Mouse (Mus musculus) kidney, adult 11 months (tissue): ENCODE measurements around the gene Cyp4a30b.
"Not testable (repeated sequence)": the region's sequence is repeated elsewhere in the genome, so short reads cannot be mapped to it uniquely, and the experiment has no call there.

Source experiments
- DNase-seq: peaks from one replicate; pipeline ENCODE4 v3.0.0; 2022

The Cyp4a30b gene

DNA sequence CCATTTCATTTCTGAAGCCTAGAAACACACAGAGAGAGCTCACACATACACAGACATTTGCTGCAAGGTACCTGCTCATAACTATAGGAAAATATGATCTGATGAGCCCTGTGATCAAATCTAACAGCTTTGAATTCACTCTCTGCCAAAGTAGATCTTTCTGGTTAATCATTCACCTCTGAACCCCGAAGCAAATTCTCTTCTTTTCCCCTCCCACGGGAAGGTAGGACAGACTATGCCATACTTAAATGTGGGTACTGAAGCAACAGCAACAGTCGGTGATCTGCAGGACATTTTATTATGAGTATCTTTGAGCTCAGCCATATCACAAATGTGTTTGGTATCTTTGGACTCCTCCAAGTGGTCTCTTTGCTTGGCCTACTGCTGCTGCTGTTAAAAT lies at the start of gene Cyp4a30b:
Gene Cyp4a30b, plus strand, starts transcription at position 301 of the 400 bp plus-strand sequence.
- DNase-seq: no peak

DNA sequence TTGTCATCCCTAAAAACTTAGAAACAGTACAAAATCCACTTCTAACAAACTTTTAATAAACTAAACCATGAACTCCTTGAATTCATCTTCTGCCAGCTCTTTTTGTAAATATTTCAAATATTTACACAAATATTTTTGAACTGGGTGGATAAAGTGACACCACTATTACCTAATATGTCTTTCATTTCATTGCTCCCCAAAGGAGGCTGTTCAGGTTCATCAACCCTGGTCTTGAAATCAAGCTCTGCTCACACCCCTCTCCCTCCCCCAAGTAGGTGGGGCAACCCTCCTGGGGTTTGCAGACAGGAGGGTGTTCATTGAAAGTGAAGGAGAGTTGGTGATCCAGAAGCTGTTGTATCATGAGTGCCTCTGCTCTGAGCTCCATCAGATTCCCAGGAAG lies 41.1 kb upstream of the Cyp4a30b start, which contains the start of gene Cyp4a12b:
Gene Cyp4a12b, plus strand, starts transcription at position 301 of the 400 bp plus-strand sequence.
- DNase-seq: not testable (repeated sequence)

DNA sequence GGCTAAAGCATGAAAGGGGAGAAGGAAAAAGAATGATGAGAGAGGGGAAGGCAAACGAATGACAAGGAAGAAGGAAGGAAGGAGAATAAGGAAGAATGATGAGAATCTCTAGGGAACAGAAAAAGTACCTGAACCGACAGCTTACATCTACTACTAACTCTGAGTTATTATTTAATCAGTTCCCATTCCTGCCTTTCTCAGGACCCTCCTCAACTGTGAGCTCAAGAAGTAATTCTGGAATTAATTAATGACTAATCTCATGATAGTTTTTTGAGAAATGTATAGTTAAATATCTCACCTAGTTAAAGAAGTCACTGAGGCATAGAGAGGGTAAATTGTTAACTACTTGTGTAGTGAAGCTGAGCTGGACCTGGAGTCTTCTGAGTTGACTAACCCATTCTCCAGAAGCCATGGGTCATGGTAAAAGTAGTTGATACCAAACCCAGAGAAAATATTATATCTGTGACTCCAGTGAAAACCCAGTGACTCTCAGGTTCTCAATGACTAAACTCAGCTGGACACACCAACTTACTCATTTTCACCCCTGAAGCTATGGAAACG lies 1.7 kb upstream of the Cyp4a30b start:
- no peak for DNase-seq

DNA sequence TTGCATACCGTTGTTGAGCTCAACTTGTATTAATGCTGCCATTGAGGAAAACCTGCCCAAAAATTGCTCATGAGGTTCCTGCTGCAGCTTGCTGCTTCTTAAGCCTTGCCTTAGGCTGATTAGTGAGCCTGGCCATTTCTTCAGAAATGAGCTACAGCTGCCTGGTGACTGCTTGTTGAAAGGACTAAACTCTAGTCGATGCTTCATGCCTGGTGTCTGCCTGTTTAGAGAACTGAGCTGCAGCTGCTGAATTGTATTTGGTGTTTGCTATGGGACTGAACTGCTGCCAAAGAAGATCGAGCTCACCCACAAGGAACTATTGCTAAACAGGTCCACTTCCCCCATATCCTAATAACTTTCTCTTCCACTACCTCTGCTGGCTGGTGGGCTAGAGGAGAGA lies 21.2 kb downstream of the Cyp4a30b start:
- not testable (repeated sequence) for DNase-seq

DNA sequence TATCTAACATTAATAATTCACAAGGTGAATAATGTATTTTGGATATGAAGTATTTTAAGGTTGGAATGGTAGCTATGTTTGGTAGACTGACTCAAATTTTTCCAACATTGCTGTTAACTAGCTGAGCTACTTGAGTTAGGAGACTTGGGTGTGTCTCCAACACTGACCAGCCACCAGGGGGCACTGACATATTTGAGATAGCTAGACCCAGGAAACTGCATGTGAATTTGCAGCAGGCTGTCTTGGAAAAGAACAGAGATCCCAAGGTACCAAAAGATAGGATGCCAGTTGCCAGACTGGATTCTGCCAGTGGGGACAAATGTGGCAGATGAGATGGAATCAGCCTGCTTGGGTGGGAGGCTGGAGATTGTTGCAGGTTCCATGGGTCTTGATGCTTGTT lies 23.6 kb downstream of the Cyp4a30b start:
- DNase-seq: peak; percentile 50

DNA sequence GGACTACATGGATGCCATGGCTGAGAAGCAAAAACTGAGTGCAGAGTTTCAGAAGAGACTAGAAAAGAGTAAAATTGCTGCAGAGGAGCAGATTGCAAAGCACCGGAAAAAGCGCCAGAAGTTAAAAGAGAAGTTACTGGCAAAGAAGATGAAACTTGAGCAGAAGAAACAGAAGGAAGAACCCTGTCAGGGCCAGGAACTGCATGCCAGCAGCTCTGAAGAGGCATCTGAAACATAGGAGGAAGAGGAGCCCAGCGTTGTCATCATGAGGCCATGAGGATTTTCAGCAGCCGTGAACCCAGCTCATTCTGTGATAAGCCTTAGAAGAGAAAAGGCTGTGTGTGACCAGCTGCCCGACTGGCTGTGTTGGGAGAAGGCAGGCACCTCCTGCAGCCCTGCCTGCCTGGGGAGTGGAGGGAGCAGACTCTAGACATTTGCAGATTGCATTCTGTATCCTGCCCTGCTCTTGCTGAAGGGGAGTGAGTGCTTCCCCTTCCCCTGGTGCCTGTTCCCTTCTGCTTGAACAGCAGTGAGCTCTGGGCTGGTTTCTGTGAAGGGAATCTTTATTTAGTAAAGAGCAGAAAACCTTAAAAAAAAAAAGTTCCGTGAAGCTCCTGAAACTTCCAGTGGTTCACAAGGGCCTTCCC lies 28.7 kb downstream of the Cyp4a30b start:
- no peak for DNase-seq

DNA sequence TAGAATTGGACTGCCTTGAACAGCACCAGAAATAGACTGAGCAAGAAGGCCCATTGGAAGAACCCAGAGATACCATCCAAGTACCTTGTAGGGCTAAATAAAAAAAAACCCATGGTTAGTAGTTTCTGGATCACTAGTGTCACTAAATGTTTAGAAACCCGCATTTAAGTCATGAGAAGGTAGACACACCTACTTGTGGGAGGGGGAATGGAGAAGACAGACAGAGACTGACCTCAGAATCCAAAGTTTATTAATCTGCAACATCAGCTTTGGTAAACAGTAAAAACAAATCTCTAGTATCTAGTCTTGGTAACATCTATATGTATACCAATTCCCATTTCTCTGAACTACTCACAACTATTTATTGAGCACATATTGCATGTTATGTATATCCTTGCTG lies 43.6 kb downstream of the Cyp4a30b start, which contains the start of gene Cyp4a14:
Gene Cyp4a14, minus strand, starts transcription at position 142 of the 400 bp plus-strand sequence.
- DNase-seq: no peak

DNA sequence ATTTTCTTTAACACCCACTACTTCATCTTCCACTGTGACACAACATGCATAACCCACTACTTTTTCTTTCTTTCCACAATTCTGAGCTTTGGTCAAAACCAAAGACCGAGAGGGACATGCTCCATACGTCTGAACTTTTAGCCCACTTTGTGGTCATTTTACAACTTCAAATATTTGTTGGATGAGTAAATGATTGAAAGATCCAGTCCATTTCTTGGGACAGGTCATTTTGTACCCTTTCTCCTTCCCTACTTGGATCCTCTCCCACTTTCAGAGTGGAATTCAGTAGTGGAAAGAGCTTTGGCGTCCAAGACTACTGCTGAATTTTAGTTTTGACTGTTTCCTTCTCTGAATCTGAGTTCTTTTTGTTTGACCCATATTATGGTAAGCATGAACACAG lies 45.1 kb downstream of the Cyp4a30b start:
- DNase-seq: peak; percentile 31

DNA sequence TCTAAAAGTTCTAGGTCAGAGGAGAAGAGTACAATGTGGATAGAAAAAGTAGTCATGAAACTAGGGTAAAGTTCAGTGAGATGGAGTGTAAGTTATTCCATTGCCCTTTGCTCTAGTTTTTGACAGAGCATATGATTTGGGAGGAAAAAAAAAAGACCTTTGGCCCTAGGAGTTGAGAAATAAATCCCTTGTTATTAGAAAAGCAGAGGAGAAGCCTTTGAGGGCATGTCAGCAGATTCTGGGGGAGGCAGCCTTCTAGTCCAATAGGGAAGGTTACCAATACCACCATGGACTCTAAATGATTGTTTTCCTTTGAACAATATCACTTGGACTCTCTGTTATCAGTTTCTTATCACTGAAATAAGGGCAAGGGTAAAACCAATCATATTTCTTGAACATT lies 61.6 kb downstream of the Cyp4a30b start:
- peak; percentile 51 for DNase-seq

DNA sequence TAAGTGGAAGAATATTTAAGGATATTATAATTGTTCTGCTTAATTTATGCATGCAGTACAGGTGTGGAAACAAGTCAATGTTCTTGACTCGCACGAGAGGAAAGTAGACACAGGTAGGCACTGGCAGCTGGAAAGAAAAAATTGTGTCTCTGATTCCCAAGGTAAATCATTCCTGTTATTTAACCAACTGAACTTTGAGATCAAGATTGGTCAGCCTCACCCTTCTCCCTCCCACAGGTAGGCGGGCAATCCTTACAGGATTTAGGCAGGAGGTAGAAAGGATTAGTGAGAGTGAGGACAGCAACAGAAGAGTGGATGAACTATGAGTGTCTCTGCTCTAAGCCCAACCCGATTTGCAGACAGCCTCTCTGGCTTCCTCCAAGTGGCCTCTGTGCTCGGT lies 65.6 kb downstream of the Cyp4a30b start, which contains the start of gene Cyp4a10:
Gene Cyp4a10, plus strand, starts transcription at position 265 of the 400 bp plus-strand sequence.
- peak; percentile 58 for DNase-seq

DNA sequence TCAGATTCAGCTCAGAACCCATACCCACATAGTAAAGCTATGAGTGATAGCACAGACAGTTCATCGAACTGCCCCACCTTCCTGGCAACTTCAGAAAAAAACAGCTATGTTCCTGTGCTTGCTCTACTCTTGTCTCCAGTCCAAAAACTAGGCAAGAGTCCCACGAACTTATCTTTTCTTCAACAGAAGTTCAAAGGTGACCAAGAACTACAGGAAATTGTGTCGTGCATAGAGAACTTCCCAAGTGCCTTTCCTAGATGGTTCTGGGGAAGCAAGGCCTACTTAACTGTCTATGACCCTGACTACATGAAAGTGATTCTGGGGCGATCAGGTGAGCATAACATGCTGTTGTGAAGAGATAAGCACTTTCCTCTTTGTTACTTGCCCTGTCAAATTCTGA lies 67.0 kb downstream of the Cyp4a30b start:
- no peak for DNase-seq
